10 mouse cellular contexts compared by ENCODE assay signal in genomic region chr12:5192380-5192718, GRCm38 (mm10).
DNase-seq lines count a peak whose midpoint lies in the region; ATAC-seq and TF ChIP-seq lines count a peak whose summit lies in the region.
"Had no signal": no experiment of that assay in that cellular context is flagged by ENCODE, and none has a peak within 500 bp of the region (broad histone marks: within the 10 kb centered on the region; RNA-seq: fewer than 3 reads in every experiment).

No protein-coding gene starts in this region.

- H3K36me3 ChIP-seq in heart, embryonic 11.5 days (ENCODE audit: control insufficient read depth, insufficient read depth, low read length): no peaks in the 10 kb centered on the region
- H3K36me3 ChIP-seq in lung, embryonic 14.5 days (ENCODE audit: insufficient read depth): no peaks in the 10 kb centered on the region
- no peaks in the 10 kb centered on the region for H3K36me3 ChIP-seq in lung, postnatal 0 days (ENCODE audit: insufficient read depth, low read length)
- H3K36me3 ChIP-seq in embryonic facial prominence, embryonic 14.5 days (ENCODE audit: control insufficient read depth, insufficient read depth, low read length): no peaks in the 10 kb centered on the region
- no peaks in the 10 kb centered on the region for H3K36me3 ChIP-seq in myocyte (ENCODE audit: control insufficient read depth, insufficient read depth)
- H3K36me3 ChIP-seq: hindbrain, embryonic 15.5 days had no signal

- H3K79me2 ChIP-seq in myocyte (ENCODE audit: control insufficient read depth, insufficient read depth): no peaks in the 10 kb centered on the region

- no peak for TF ChIP-seq POLR2A in myocyte (IDR thresholded peaks at IDR 0.05; ENCODE audit: insufficient read length, low read depth)

- DNase-seq in heart, adult 9 months (ENCODE audit: low spot score in 2 of 2): no peak
- DNase-seq in lung, embryonic 14.5 days: no peak
- no peak for DNase-seq in lung, postnatal 0 days (ENCODE audit: low spot score)
- DNase-seq in embryonic facial prominence, embryonic 14.5 days (ENCODE audit: low spot score): no peak
- no peak for DNase-seq in retina, embryonic 14.5 days (ENCODE audit: low spot score)
- no peak for DNase-seq in urinary bladder, adult 18-20 months (ENCODE audit: low spot score in 2 of 2)
- DNase-seq: right cerebral cortex, postnatal 4 days had no signal

- ATAC-seq in heart, embryonic 11.5 days (replicated peaks; ENCODE audit: insufficient number of reproducible peaks, low FRiP score, low TSS enrichment): no peak
- peak; percentile 15; the same call in 1 of the 2 replicates for ATAC-seq in lung, embryonic 14.5 days (ENCODE audit: insufficient read depth)
- no peak for ATAC-seq in lung, postnatal 0 days
- no peak; the same call in 1 of the 2 replicates for ATAC-seq in embryonic facial prominence, embryonic 14.5 days (ENCODE audit: low read depth)

- H3K9me3 ChIP-seq in heart, embryonic 11.5 days (replicated peaks; ENCODE audit: control insufficient read depth, low read length): no peaks in the 10 kb centered on the region
- no peaks in the 10 kb centered on the region for H3K9me3 ChIP-seq in lung, embryonic 14.5 days (ENCODE audit: low read depth, low read length)
- no peaks in the 10 kb centered on the region for H3K9me3 ChIP-seq in lung, postnatal 0 days (ENCODE audit: low read length)
- no peaks in the 10 kb centered on the region for H3K9me3 ChIP-seq in embryonic facial prominence, embryonic 14.5 days (ENCODE audit: control insufficient read depth, low read length)
- H3K9me3 ChIP-seq: hindbrain, embryonic 15.5 days had no signal

- no peak for TF ChIP-seq CTCF in lung, embryonic 14.5 days (IDR thresholded peaks at IDR 0.05; ENCODE audit: low read depth)
- no peak for TF ChIP-seq CTCF in lung, postnatal 0 days (IDR thresholded peaks at IDR 0.05)

- no peaks in the 10 kb centered on the region for H3K27me3 ChIP-seq in heart, embryonic 11.5 days (ENCODE audit: control insufficient read depth, insufficient read depth, low read length)
- H3K27me3 ChIP-seq in lung, embryonic 14.5 days (ENCODE audit: insufficient read depth, low read length): no peaks in the 10 kb centered on the region
- H3K27me3 ChIP-seq in lung, postnatal 0 days (replicated peaks; ENCODE audit: insufficient read depth, low read length): no peaks in the 10 kb centered on the region
- H3K27me3 ChIP-seq in embryonic facial prominence, embryonic 14.5 days (replicated peaks; ENCODE audit: control insufficient read depth, insufficient read depth, low read length): no peaks in the 10 kb centered on the region
- H3K27me3 ChIP-seq in myocyte (ENCODE audit: control insufficient read depth, insufficient read depth, insufficient read length): no peaks in the 10 kb centered on the region
- H3K27me3 ChIP-seq: hindbrain, embryonic 15.5 days had no signal

- peaks cover 30% of the 10 kb centered on the region for H3K4me1 ChIP-seq in heart, embryonic 11.5 days (ENCODE audit: control insufficient read depth, insufficient read depth, low read length)
- peaks cover 10% of the 10 kb centered on the region; the same call in 1 of the 2 replicates for H3K4me1 ChIP-seq in lung, embryonic 14.5 days (ENCODE audit: insufficient read depth)
- H3K4me1 ChIP-seq in lung, postnatal 0 days (ENCODE audit: insufficient read depth, low read depth, low read length): no peaks in the 10 kb centered on the region; the same call in 1 of the 2 replicates
- peaks cover 34% of the 10 kb centered on the region for H3K4me1 ChIP-seq in embryonic facial prominence, embryonic 14.5 days (ENCODE audit: control insufficient read depth, insufficient read depth, low read length)

- no peak for TF ChIP-seq EP300 in lung, postnatal 0 days (IDR thresholded peaks at IDR 0.05)

- H3K4me2 ChIP-seq in heart, embryonic 11.5 days: peak overlapping the region; percentile 56
- peak overlapping the region; percentile 48; the same call in 1 of the 2 replicates for H3K4me2 ChIP-seq in lung, embryonic 14.5 days
- H3K4me2 ChIP-seq in lung, postnatal 0 days (replicated peaks; ENCODE audit: low read depth, low read length): no peak overlapping the region
- H3K4me2 ChIP-seq in embryonic facial prominence, embryonic 14.5 days (ENCODE audit: low read depth, low read length): peak overlapping the region; percentile 31; the same call in 1 of the 2 replicates
- H3K4me2 ChIP-seq in myocyte (ENCODE audit: low read depth): peak overlapping the region; percentile 12
- H3K4me2 ChIP-seq: hindbrain, embryonic 15.5 days had no signal

- no peak overlapping the region for H3K9ac ChIP-seq in heart, embryonic 11.5 days (ENCODE audit: low read depth, low read length)
- H3K9ac ChIP-seq in lung, embryonic 14.5 days: no peak overlapping the region
- no peak overlapping the region for H3K9ac ChIP-seq in lung, postnatal 0 days (replicated peaks; ENCODE audit: low read depth)
- no peak overlapping the region for H3K9ac ChIP-seq in embryonic facial prominence, embryonic 14.5 days (ENCODE audit: low read depth, low read length)
- H3K9ac ChIP-seq: hindbrain, embryonic 15.5 days had no signal

- no peak overlapping the region for H3ac ChIP-seq in myocyte (ENCODE audit: control insufficient read depth, insufficient read length)

- no peak overlapping the region for H3K4me3 ChIP-seq in heart, embryonic 11.5 days (ENCODE audit: low read depth, low read length)
- no peak overlapping the region for H3K4me3 ChIP-seq in lung, embryonic 14.5 days (ENCODE audit: low read depth, low read length)
- H3K4me3 ChIP-seq in lung, postnatal 0 days (ENCODE audit: low read depth, low read length): no peak overlapping the region
- no peak overlapping the region for H3K4me3 ChIP-seq in embryonic facial prominence, embryonic 14.5 days (ENCODE audit: low read depth, low read length)
- no peak overlapping the region for H3K4me3 ChIP-seq in myocyte
- H3K4me3 ChIP-seq: hindbrain, embryonic 15.5 days had no signal

- peak overlapping the region; percentile 68; the same call in 1 of the 2 replicates for H3K27ac ChIP-seq in heart, embryonic 11.5 days (ENCODE audit: low read depth, low read length)
- H3K27ac ChIP-seq in lung, embryonic 14.5 days (ENCODE audit: low read depth): 0 out of 2 replicates have a peak overlapping the region, but pooled peaks have one; percentile 0
- no peak overlapping the region for H3K27ac ChIP-seq in lung, postnatal 0 days (ENCODE audit: low read length)
- H3K27ac ChIP-seq in embryonic facial prominence, embryonic 14.5 days (replicated peaks; ENCODE audit: low read depth, low read length): no peak overlapping the region

- 59% methylated on average over 9 of the region's 9 CpGs for whole genome bisulfite sequencing in heart, embryonic 11.5 days (ENCODE audit: insufficient replicate concordance)
- 34% methylated on average over 9 of the region's 9 CpGs for WGBS in lung, embryonic 14.5 days
- 53% methylated on average over 9 of the region's 9 CpGs for WGBS in lung, postnatal 0 days
- 54% methylated on average over 9 of the region's 9 CpGs for WGBS in embryonic facial prominence, embryonic 14.5 days

TF ChIP-seq in myocyte, 11 proteins besides CTCF, POLR2A, EP300 and RAD21:
- TF ChIP-seq REST (IDR thresholded peaks at IDR 0.05; ENCODE audit: insufficient read depth, insufficient read length) (no peak), POLR2AphosphoS2 (IDR thresholded peaks at IDR 0.05; ENCODE audit: insufficient read length, low read depth) (no peak), TCF12 (IDR thresholded peaks at IDR 0.05; ENCODE audit: insufficient read depth, poor library complexity, severe bottlenecking) (no peak)

Comparison
In these comparisons a context has a peak if more than half of its experiments do, and no peak if none do; other contexts are left out.
1. H3K27ac ChIP-seq: peak in heart, embryonic 11.5 days (single experiment) and lung, embryonic 14.5 days (single experiment); none in lung, postnatal 0 days (single experiment) and embryonic facial prominence, embryonic 14.5 days (single experiment).